In the genomic region with DNA sequence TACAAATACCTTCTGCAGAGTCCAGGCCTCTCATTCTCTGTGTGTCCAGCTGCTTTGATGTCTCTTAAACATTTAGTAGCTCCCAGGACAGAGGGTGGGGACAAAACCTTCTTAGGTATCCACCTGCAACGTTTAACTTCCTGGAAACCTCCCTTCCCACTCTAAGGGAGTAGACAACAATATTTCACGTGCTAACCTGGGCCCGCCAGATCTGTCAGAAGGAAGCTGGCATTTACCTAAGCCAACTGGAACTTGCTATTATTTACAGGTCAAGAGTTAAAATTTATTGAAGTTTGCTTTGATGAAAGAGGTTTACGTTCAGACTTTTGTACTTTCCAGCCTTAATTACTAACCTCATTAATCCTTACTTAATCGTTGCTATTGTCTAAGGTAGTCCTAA, we compare ENCODE assay signal across 9 mouse cellular contexts. TPM values are rescaled to one million over a fixed set of nuclear protein-coding genes. Genes with fewer than 3 reads are reported as not detected.
DNase-seq lines count a peak whose midpoint lies in the region; ATAC-seq and TF ChIP-seq lines count a peak whose summit lies in the region.
"Had no signal": no experiment of that assay in that cellular context is flagged by ENCODE, and none has a peak within 500 bp of the region (broad histone marks: within the 10 kb centered on the region; RNA-seq: fewer than 3 reads in every experiment).

No protein-coding gene starts in this region.

- H3K27ac ChIP-seq in hindbrain, embryonic 15.5 days (replicated peaks) = no peak overlapping the region
- no peak overlapping the region for H3K27ac ChIP-seq in hindbrain, embryonic 11.5 days (ENCODE audit: low read depth, low read length)
- no peak overlapping the region for H3K27ac ChIP-seq in cortical plate, adult 2 months (ENCODE audit: insufficient read depth, low read length)
- H3K27ac ChIP-seq in intestine, postnatal 0 days (ENCODE audit: low read depth, low read length) = peak overlapping the region; percentile 96
- H3K27ac ChIP-seq in liver, embryonic 14.5 days = no peak overlapping the region

- TF ChIP-seq EP300 in liver, embryonic 14.5 days (IDR thresholded peaks at IDR 0.05; ENCODE audit: low read depth) = no peak

- peak overlapping the region; percentile 91 for H3K4me2 ChIP-seq in hindbrain, embryonic 15.5 days
- no peak overlapping the region for H3K4me2 ChIP-seq in hindbrain, embryonic 11.5 days (replicated peaks; ENCODE audit: low read depth, low read length)
- peak overlapping the region; percentile 87 for H3K4me2 ChIP-seq in intestine, postnatal 0 days (replicated peaks; ENCODE audit: low read depth)
- peak overlapping the region; percentile 58 for H3K4me2 ChIP-seq in liver, embryonic 14.5 days (ENCODE audit: low read depth)

- intact Hi-C loops in gastrocnemius, postnatal 36 days (cut with DNase I) = no loop called here

- H3K36me3 ChIP-seq in hindbrain, embryonic 15.5 days = no peaks in the 10 kb centered on the region
- H3K36me3 ChIP-seq in hindbrain, embryonic 11.5 days (ENCODE audit: control insufficient read depth, insufficient read depth, low read length) = no peaks in the 10 kb centered on the region
- H3K36me3 ChIP-seq in intestine, postnatal 0 days (ENCODE audit: control insufficient read depth, insufficient read depth) = no peaks in the 10 kb centered on the region
- no peaks in the 10 kb centered on the region for H3K36me3 ChIP-seq in liver, embryonic 14.5 days (replicated peaks; ENCODE audit: control insufficient read depth, insufficient read depth, low read depth)

- H3K27me3 ChIP-seq in hindbrain, embryonic 15.5 days = peaks cover 45% of the 10 kb centered on the region
- H3K27me3 ChIP-seq in hindbrain, embryonic 11.5 days (ENCODE audit: control insufficient read depth, insufficient read depth, low read length) = peaks cover 23% of the 10 kb centered on the region
- H3K27me3 ChIP-seq in intestine, postnatal 0 days (replicated peaks; ENCODE audit: control insufficient read depth, insufficient read depth, low read length) = no peaks in the 10 kb centered on the region
- peaks cover 32% of the 10 kb centered on the region for H3K27me3 ChIP-seq in liver, embryonic 14.5 days (ENCODE audit: control insufficient read depth, insufficient read depth, low read length)

- no peak for ATAC-seq in hindbrain, embryonic 15.5 days (ENCODE audit: low FRiP score, low read depth)
- ATAC-seq in hindbrain, embryonic 11.5 days (ENCODE audit: low FRiP score) = no peak
- ATAC-seq in intestine, postnatal 0 days = peak; percentile 15; the same call in 1 of the 2 replicates
- no peak for ATAC-seq in liver, embryonic 14.5 days (ENCODE audit: insufficient read depth)

- no peak overlapping the region for H3K4me3 ChIP-seq in hindbrain, embryonic 15.5 days
- no peak overlapping the region for H3K4me3 ChIP-seq in hindbrain, embryonic 11.5 days (ENCODE audit: low read depth, low read length)
- H3K4me3 ChIP-seq in cortical plate, adult 2 months (ENCODE audit: insufficient read depth, low read length) = peak overlapping the region; percentile 91; the same call in 1 of the 2 replicates
- H3K4me3 ChIP-seq in intestine, postnatal 0 days (ENCODE audit: low read depth, low read length) = peak overlapping the region; percentile 59
- peak overlapping the region; percentile 13 to 56; a peak in 3 of 4 replicates for H3K4me3 ChIP-seq in liver, embryonic 14.5 days (ENCODE audit: insufficient read depth in 1 of 2, low read depth in 2 of 2, low read length in 2 of 2)

- TF ChIP-seq POLR2A in cortical plate, adult 2 months (IDR thresholded peaks at IDR 0.05; ENCODE audit: extremely low read depth, insufficient read depth, low read length) = no peak

- TF ChIP-seq CTCF in cortical plate, adult 2 months (IDR thresholded peaks at IDR 0.05; ENCODE audit: extremely low read depth, insufficient read depth, low read length) = no peak
- TF ChIP-seq CTCF in intestine, postnatal 0 days (IDR thresholded peaks at IDR 0.05; ENCODE audit: low read depth) = no peak
- no peak for TF ChIP-seq CTCF in liver, embryonic 14.5 days (IDR thresholded peaks at IDR 0.05; ENCODE audit: low read depth)

- DNase-seq in hindbrain, embryonic 11.5 days (ENCODE audit: low spot score) = no peak
- no peak for DNase-seq in liver, embryonic 14.5 days (ENCODE audit: low read depth in 3 of 3, low spot score in 3 of 3)
- no peak for DNase-seq in adrenal gland, postnatal 14 days
- no peak for DNase-seq in natural killer cell, adult 2 months (ENCODE audit: low spot score in 2 of 2)
- no peak for DNase-seq in gastrocnemius, postnatal 36 days
- DNase-seq: adrenal gland, postnatal 10 days had no signal

- H3K9me3 ChIP-seq in hindbrain, embryonic 15.5 days = no peaks in the 10 kb centered on the region
- H3K9me3 ChIP-seq in hindbrain, embryonic 11.5 days (ENCODE audit: control insufficient read depth, low read length) = no peaks in the 10 kb centered on the region
- H3K9me3 ChIP-seq in intestine, postnatal 0 days (ENCODE audit: control insufficient read depth) = no peaks in the 10 kb centered on the region
- H3K9me3 ChIP-seq in liver, embryonic 14.5 days (ENCODE audit: control insufficient read depth, low read length) = no peaks in the 10 kb centered on the region

- H3K4me1 ChIP-seq in hindbrain, embryonic 15.5 days (replicated peaks) = peaks cover 14% of the 10 kb centered on the region
- no peaks in the 10 kb centered on the region; the same call in 1 of the 2 replicates for H3K4me1 ChIP-seq in hindbrain, embryonic 11.5 days (replicated peaks; ENCODE audit: control insufficient read depth, insufficient read depth, low read length)
- no peaks in the 10 kb centered on the region for H3K4me1 ChIP-seq in cortical plate, adult 2 months (ENCODE audit: control insufficient read depth, insufficient read depth, low read length)
- H3K4me1 ChIP-seq in intestine, postnatal 0 days (replicated peaks; ENCODE audit: control insufficient read depth, insufficient read depth, low read length) = no peaks in the 10 kb centered on the region
- 0 out of 4 replicates have a peak, but pooled peaks cover 0 to 3% of the 10 kb centered on the region in 2 experiments for H3K4me1 ChIP-seq in liver, embryonic 14.5 days (replicated peaks; ENCODE audit: control insufficient read depth in 2 of 2, insufficient read depth in 2 of 2, low read length in 1 of 2)

- H3K9ac ChIP-seq in hindbrain, embryonic 15.5 days = no peak overlapping the region
- no peak overlapping the region for H3K9ac ChIP-seq in hindbrain, embryonic 11.5 days (ENCODE audit: low read depth, low read length)
- H3K9ac ChIP-seq in intestine, postnatal 0 days (ENCODE audit: low read depth, low read length) = peak overlapping the region; percentile 85; the same call in 1 of the 2 replicates
- H3K9ac ChIP-seq in liver, embryonic 14.5 days (replicated peaks) = no peak overlapping the region

- 34% methylated on average over 5 of the region's 5 CpGs for WGBS in hindbrain, embryonic 15.5 days
- 33% methylated on average over 5 of the region's 5 CpGs for WGBS in hindbrain, embryonic 11.5 days
- 17% methylated on average over 5 of the region's 5 CpGs for WGBS in intestine, postnatal 0 days
- 22% methylated on average over 5 of the region's 5 CpGs for WGBS in liver, embryonic 14.5 days (ENCODE audit: insufficient replicate concordance)

RNA-seq across cellular contexts. Expression of gene Sgms2, which starts 2.2 kb away (rescaled TPM):
- 1.8 and 2.4 TPM in 2 replicates for polyA plus RNA-seq in hindbrain, embryonic 15.5 days (2015; fragmentation: Nextera tagmentation; extraction: Ambion mirVana)
- 1.0 and 2.0 TPM in 2 replicates for polyA plus RNA-seq in hindbrain, embryonic 11.5 days (2014; fragmentation: Nextera tagmentation; extraction: Ambion mirVana)
- 1.3 and 1.7 TPM in 2 replicates for polyA plus RNA-seq in cortical plate, adult 2 months (2012; rRNA removed)
- polyA plus RNA-seq in intestine, postnatal 0 days (2015; fragmentation: Nextera tagmentation; extraction: Ambion mirVana) = 37.9 and 39.1 TPM in 2 replicates
- 0.96 and 1.6 TPM in 2 replicates for polyA plus RNA-seq in liver, embryonic 14.5 days (2012; rRNA removed)
- polyA plus RNA-seq in liver, embryonic 14.5 days (2014; fragmentation: Nextera tagmentation; extraction: Ambion mirVana) = 2.1 and 3.6 TPM in 2 replicates
- 2.7 and 5.9 TPM in 2 replicates for total RNA-seq in adrenal gland, postnatal 14 days (2021)
- 1 to 10 TPM; 1.4 to 2.2 TPM for total RNA-seq in gastrocnemius, postnatal 36 days (2021)

Comparison
In these comparisons a context has a peak if more than half of its experiments do, and no peak if none do; other contexts are left out.
1. H3K4me3 ChIP-seq: peak in cortical plate, adult 2 months (single experiment), intestine, postnatal 0 days (single experiment) and liver, embryonic 14.5 days (2 of 2); none in hindbrain, embryonic 15.5 days (single experiment) and hindbrain, embryonic 11.5 days (single experiment).